Mouse (Mus musculus) intestine, embryonic 15.5 days (tissue): ENCODE data around the gene Wnt6. TPM values are rescaled to one million over a fixed set of nuclear protein-coding genes. Genes with fewer than 3 reads are reported as not detected.
A peak's percentile ranks its signal among the peaks of the same experiment; 100 is the strongest.

ENCODE experiments used
- ATAC-seq: fragments of 200-750 bp; cut with Nextera tagmentation; 2 replicates; pipeline ENCODE4 v1.8.0; 2017; ENCODE audit warnings: moderate TSS enrichment, moderate library complexity
- H3K27ac ChIP-seq: fragments of 300-500 bp; sonication (generic); 2 replicates; pipeline ENCODE4 v1.5.1; 2015; ENCODE audit warnings: mild to moderate bottlenecking, inconsistent platforms
- H3K27me3 ChIP-seq: fragments of 300-500 bp; sonication (generic); replicated peaks from 2 replicates; pipeline ENCODE4 v1.6.1; 2015; ENCODE audit warnings: inconsistent platforms
- H3K36me3 ChIP-seq: fragments of 300-500 bp; sonication (generic); 2 replicates; pipeline ENCODE4 v1.6.1; 2015; ENCODE audit warnings: inconsistent platforms
- H3K4me1 ChIP-seq: fragments of 300-500 bp; sonication (generic); replicated peaks from 2 replicates; pipeline ENCODE4 v1.6.1; 2015; ENCODE audit warnings: inconsistent platforms
- H3K4me2 ChIP-seq: fragments of 300-500 bp; sonication (generic); replicated peaks from 2 replicates; pipeline ENCODE4 v1.6.1; 2015; ENCODE audit warnings: mild to moderate bottlenecking, inconsistent platforms
- H3K4me3 ChIP-seq: fragments of 300-500 bp; sonication (generic); replicated peaks from 2 replicates; pipeline ENCODE4 v1.5.1; 2015; ENCODE audit warnings: inconsistent platforms
- H3K9ac ChIP-seq: fragments of 300-500 bp; sonication (generic); 2 replicates; pipeline ENCODE4 v1.6.1; 2015; ENCODE audit warnings: inconsistent platforms
- H3K9me3 ChIP-seq: fragments of 300-500 bp; sonication (generic); 2 replicates; pipeline ENCODE4 v1.6.1; 2016; ENCODE audit warnings: inconsistent platforms
- WGBS: fragments of 180-500 bp; shearing (Covaris S2); methylation state at CpG from one replicate; pipeline ENCODE4 v1.1.7; 2015; 5-methylcytosine and 5-hydroxymethylcytosine counted together
- polyA plus RNA-seq: library from polyadenylated mRNA; unstranded; fragments of >200 nt; fragmentation: Nextera tagmentation; extraction: Ambion mirVana; gene quantifications from 2 replicates; pipeline ENCODE4 v1.2.1, GENCODE M21; 2015

The Wnt6 gene
- polyA plus RNA-seq, 1 experiment from 2014 or later, result 0.18 TPM

- peaks cover 82% of the 10 kb centered on the region for H3K27me3 ChIP-seq
- peaks cover 15% of the 10 kb centered on the region for H3K4me1 ChIP-seq
- 23% methylated on average over 14 of the region's 14 CpGs for WGBS
- H3K27ac ChIP-seq, result no peak overlapping the region
- ATAC-seq, result no peak
- H3K9me3 ChIP-seq, result no peaks in the 10 kb centered on the region
- no peaks in the 10 kb centered on the region for H3K36me3 ChIP-seq
- H3K9ac ChIP-seq, result no peak overlapping the region
- no peak overlapping the region for H3K4me3 ChIP-seq
- no peak overlapping the region; the same call in 1 of the 2 replicates for H3K4me2 ChIP-seq
Measured at GRCm38 (mm10) chr1:74782045-74782444, 10.4 kb downstream of the Wnt6 start.

GRCm38 (mm10) chr1:74783554-74783953 lies 11.9 kb downstream of the Wnt6 start:
- peak overlapping the region; percentile 39 for H3K4me3 ChIP-seq
- 6% methylated on average over 13 of the region's 13 CpGs for WGBS
- H3K4me2 ChIP-seq, result peak overlapping the region; percentile 81
- H3K27ac ChIP-seq, result no peak overlapping the region
- H3K9ac ChIP-seq, result no peak overlapping the region; the same call in 1 of the 2 replicates
- H3K27me3 ChIP-seq, result peaks cover 87% of the 10 kb centered on the region
- no peaks in the 10 kb centered on the region for H3K9me3 ChIP-seq
- no peak for ATAC-seq
- H3K36me3 ChIP-seq, result no peaks in the 10 kb centered on the region
- peaks cover 15% of the 10 kb centered on the region for H3K4me1 ChIP-seq

- no peak overlapping the region; the same call in 1 of the 2 replicates for H3K9ac ChIP-seq
Measured at GRCm38 (mm10) chr1:74784041-74784759, 12.5 kb downstream of the Wnt6 start.

GRCm38 (mm10) chr1:74787846-74788245 lies 16.2 kb downstream of the Wnt6 start:
- no peak overlapping the region for H3K4me3 ChIP-seq
- H3K27me3 ChIP-seq, result peaks cover 94% of the 10 kb centered on the region
- no peak overlapping the region for H3K9ac ChIP-seq
- peak; percentile 35 for ATAC-seq
- peaks cover 19% of the 10 kb centered on the region for H3K4me1 ChIP-seq
- no peaks in the 10 kb centered on the region for H3K36me3 ChIP-seq
- no peak overlapping the region for H3K27ac ChIP-seq
- 7% methylated on average over 7 of the region's 7 CpGs for WGBS
- H3K4me2 ChIP-seq, result no peak overlapping the region
- H3K9me3 ChIP-seq, result no peaks in the 10 kb centered on the region

More at GRCm38 (mm10) chr1:74784041-74784759, 12.5 kb downstream of the Wnt6 start:
- WGBS, result under 1% methylated on average over 67 of the region's 67 CpGs
- Histone ChIP-seq H3K27me3 (peaks cover 90% of the 10 kb centered on the region), H3K4me3 (peak overlapping the region; percentile 39), H3K4me1 (peaks cover 15% of the 10 kb centered on the region), H3K4me2 (peak overlapping the region; percentile 81), H3K9me3 (no peaks in the 10 kb centered on the region), H3K36me3 (no peaks in the 10 kb centered on the region), H3K27ac (no peak overlapping the region)
- peak; percentile 57; the same call in 1 of the 2 replicates for ATAC-seq

GRCm38 (mm10) chr1:74788603-74789176 lies 17.0 kb downstream of the Wnt6 start:
- H3K4me1 ChIP-seq, result peaks cover 17% of the 10 kb centered on the region
- H3K27me3 ChIP-seq, result peaks cover 94% of the 10 kb centered on the region
- no peak overlapping the region for H3K4me2 ChIP-seq
- H3K9me3 ChIP-seq, result no peaks in the 10 kb centered on the region
- H3K4me3 ChIP-seq, result no peak overlapping the region
- H3K27ac ChIP-seq, result no peak overlapping the region
- ATAC-seq, result no peak
- no peak overlapping the region for H3K9ac ChIP-seq
- WGBS, result 20% methylated on average over 6 of the region's 6 CpGs
- H3K36me3 ChIP-seq, result no peaks in the 10 kb centered on the region

GRCm38 (mm10) chr1:74790095-74790494 lies 18.4 kb downstream of the Wnt6 start:
- no peak overlapping the region for H3K4me3 ChIP-seq
- 14% methylated on average over 3 of the region's 3 CpGs for WGBS
- H3K4me2 ChIP-seq, result no peak overlapping the region
- H3K36me3 ChIP-seq, result no peaks in the 10 kb centered on the region
- H3K4me1 ChIP-seq, result peaks cover 18% of the 10 kb centered on the region
- no peak for ATAC-seq
- H3K27me3 ChIP-seq, result peaks cover 94% of the 10 kb centered on the region
- no peak overlapping the region for H3K9ac ChIP-seq
- no peak overlapping the region for H3K27ac ChIP-seq
- H3K9me3 ChIP-seq, result no peaks in the 10 kb centered on the region

- H3K27me3 ChIP-seq, result peaks cover 97% of the 10 kb centered on the region
- H3K4me2 ChIP-seq, result peak within 1 kb of the TSS; percentile 56
- H3K36me3 ChIP-seq, result no peaks in the 10 kb centered on the region
- peak within 1 kb of the TSS; percentile 22 for H3K4me3 ChIP-seq
- 2% methylated on average over 11 of the region's 11 CpGs for WGBS
- H3K9me3 ChIP-seq, result no peaks in the 10 kb centered on the region
- H3K4me1 ChIP-seq, result peaks cover 18% of the 10 kb centered on the region
- no peak for ATAC-seq
- no peak within 1 kb of the TSS for H3K27ac ChIP-seq
- H3K9ac ChIP-seq, result 0 out of 2 replicates have a peak within 1 kb of the TSS, but pooled peaks have one; percentile 6
Measured at GRCm38 (mm10) chr1:74791249-74791648, 19.6 kb downstream of the Wnt6 start, which contains the start of gene Wnt10a. Wnt10a (plus strand) TSS chr1:74791516.

- no peak overlapping the region for H3K9ac ChIP-seq
- peaks cover 18% of the 10 kb centered on the region for H3K4me1 ChIP-seq
- no peak overlapping the region for H3K27ac ChIP-seq
- no peak for ATAC-seq
- peaks cover 98% of the 10 kb centered on the region for H3K27me3 ChIP-seq
- whole genome bisulfite sequencing, result 13% methylated on average over 19 of the region's 19 CpGs
- no peak overlapping the region for H3K4me2 ChIP-seq
- no peaks in the 10 kb centered on the region for H3K36me3 ChIP-seq
- no peaks in the 10 kb centered on the region for H3K9me3 ChIP-seq
- no peak overlapping the region for H3K4me3 ChIP-seq
Measured at GRCm38 (mm10) chr1:74792831-74793660, 21.4 kb downstream of the Wnt6 start.

GRCm38 (mm10) chr1:74794487-74795144 lies 22.9 kb downstream of the Wnt6 start:
- Histone ChIP-seq H3K9me3 (no peaks in the 10 kb centered on the region), H3K36me3 (no peaks in the 10 kb centered on the region), H3K4me1 (peaks cover 18% of the 10 kb centered on the region), H3K4me3 (peak overlapping the region; percentile 16), H3K9ac (no peak overlapping the region), H3K27ac (no peak overlapping the region), H3K4me2 (peak overlapping the region; percentile 49), H3K27me3 (peaks cover 95% of the 10 kb centered on the region)
- 1% methylated on average over 37 of the region's 38 CpGs for WGBS
- ATAC-seq, result peak; percentile 40; the same call in 1 of the 2 replicates

- H3K4me1 ChIP-seq, result peaks cover 18% of the 10 kb centered on the region
- no peak overlapping the region for H3K4me3 ChIP-seq
- H3K36me3 ChIP-seq, result no peaks in the 10 kb centered on the region
- ATAC-seq, result no peak
- 4% methylated on average over 8 of the region's 11 CpGs for WGBS
- peaks cover 95% of the 10 kb centered on the region for H3K27me3 ChIP-seq
- H3K9ac ChIP-seq, result no peak overlapping the region
- no peak overlapping the region for H3K27ac ChIP-seq
- H3K9me3 ChIP-seq, result no peaks in the 10 kb centered on the region
- H3K4me2 ChIP-seq, result no peak overlapping the region; the same call in 1 of the 2 replicates
Measured at GRCm38 (mm10) chr1:74795145-74795529, 23.4 kb downstream of the Wnt6 start.

GRCm38 (mm10) chr1:74797459-74797858 lies 25.8 kb downstream of the Wnt6 start:
- Histone ChIP-seq H3K27me3 (peaks cover 93% of the 10 kb centered on the region), H3K36me3 (no peaks in the 10 kb centered on the region), H3K4me2 (no peak overlapping the region), H3K27ac (no peak overlapping the region), H3K4me1 (peaks cover 17% of the 10 kb centered on the region), H3K9me3 (no peaks in the 10 kb centered on the region), H3K9ac (no peak overlapping the region), H3K4me3 (no peak overlapping the region)
- 6% methylated on average over 5 of the region's 5 CpGs for WGBS
- ATAC-seq, result peak; percentile 52
